Mouse (Mus musculus): ENCODE measurements at regions not wholly inside any gene's neighbourhood (a gene's known extent, or its start where the extent isn't known, plus 50 kb on each side); places are given as distances from the start of the nearest gene placed in this dataset.

DNA sequence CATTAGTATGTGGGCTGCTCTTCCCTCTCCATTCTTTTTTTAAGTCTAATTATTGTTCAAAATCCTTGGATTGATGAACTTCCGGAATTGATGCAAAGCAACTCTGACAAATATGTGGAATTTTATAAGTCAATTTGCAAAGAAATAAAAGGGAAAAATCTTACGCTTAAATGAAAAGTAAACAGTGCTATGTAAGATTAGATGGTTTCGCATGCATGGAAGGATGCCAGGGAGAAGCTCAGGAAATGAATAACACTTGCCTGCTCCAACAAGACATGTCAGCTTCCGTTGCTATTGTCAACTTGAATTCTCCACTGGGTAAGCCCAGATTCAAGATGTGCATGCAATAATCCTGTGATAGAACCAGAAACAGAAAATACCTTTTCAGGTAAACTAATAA lies 357.2 kb upstream of the Actbl2 start:
- no peak for DNase-seq (ENCODE audit: low spot score)

DNA sequence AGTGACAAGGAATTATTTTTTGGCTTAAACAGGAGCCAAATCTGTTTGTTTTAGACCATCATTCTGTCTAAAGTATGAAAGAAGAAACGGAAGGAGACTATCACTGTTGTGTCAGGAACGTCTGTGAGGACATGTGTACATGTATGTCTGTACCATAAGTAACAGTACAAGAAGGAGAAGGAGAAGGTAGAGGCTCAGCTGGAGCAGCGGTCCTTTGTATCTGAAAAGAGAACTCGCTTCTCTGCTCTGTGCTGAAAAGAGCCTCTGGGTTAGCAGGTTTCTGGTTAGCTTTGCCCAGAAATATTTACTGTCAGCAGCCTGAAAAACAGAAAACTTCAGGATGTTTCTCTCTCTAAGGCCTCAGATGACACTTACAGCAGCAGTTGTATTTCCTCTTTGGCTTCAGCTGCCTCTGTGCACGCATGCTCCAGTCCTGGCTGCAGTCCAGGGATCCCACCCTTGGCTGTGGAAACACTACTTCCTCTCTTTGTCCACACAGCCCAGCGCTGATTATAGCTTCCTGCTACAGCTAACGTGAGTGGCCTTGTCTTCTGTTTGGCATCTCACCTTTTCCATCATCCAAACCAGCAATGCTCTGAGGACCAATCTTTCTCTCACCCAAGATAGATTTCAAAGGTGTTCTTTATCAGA lies 351.7 kb upstream of the Actbl2 start:
- DNase-seq (ENCODE audit: low spot score) = peak; percentile 67

DNA sequence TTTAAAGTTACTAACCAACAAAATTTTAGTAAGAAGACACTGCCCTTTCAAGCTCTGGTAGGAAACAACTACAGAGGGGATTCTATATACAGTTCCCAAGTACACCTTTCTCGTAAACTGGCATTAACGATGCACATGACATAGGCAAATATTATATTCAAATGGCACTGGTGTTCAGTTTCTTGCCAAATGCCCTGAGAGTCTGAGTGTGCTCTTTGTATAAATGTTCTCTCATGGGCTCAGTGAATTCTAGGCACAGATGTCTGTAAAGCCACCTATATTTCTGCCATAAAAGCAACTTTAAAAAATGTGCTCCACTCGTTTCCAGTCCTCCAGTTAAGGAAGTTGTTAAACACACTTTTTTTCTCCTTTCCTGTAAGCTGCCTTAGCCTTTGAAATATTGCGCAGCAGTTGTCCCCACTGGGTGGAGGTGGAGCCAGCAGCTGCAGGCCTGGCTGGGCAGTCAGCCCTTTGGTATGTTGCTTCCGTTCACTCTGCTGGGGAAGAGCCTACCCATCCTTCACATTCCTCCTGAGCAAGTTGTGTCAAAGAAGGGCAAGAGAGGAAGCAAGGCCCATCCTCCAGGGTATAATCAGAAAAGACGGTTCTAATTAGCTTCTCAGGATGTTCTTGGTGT lies 347.4 kb upstream of the Actbl2 start:
- DNase-seq (ENCODE audit: low spot score) = no peak

DNA sequence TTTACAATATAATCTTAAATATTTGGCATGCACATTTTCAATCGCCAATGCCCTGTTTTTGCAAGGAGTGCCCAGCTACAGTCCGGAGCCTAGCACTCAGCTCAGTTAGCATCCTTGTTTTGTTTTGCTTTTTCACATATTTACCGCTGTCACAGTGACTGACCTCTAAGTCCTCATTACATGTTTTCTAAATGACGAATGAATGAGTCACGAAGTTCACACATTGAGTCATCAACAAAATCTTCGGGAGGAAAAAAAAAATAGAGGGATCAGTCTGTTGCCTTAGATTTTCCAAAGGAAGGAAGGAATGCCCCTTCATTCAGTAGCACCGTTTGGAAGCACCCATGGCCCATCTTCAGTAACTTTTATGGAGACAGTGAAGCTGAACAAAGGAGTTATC lies 342.9 kb upstream of the Actbl2 start:
- no peak for DNase-seq (ENCODE audit: low spot score)

DNA sequence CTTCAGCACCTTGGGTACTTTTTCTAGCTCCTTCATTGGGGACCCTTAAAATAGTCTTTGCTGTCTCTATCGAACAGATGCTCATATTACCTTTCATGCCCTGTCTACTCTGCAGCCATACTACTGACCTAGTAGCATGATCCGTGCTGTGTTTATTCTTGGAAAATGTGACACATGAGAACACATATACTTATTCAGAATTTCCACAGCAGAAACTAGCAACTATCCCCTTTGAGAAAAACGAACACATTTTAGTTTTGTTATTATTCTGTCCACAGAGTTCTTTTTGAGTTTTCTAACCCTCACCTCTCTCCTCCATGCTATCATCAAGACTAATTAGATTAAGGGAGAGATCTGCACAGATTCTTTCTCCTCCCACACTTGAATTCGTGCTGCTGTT lies 341.6 kb upstream of the Actbl2 start:
- no peak for DNase-seq (ENCODE audit: low spot score)

DNA sequence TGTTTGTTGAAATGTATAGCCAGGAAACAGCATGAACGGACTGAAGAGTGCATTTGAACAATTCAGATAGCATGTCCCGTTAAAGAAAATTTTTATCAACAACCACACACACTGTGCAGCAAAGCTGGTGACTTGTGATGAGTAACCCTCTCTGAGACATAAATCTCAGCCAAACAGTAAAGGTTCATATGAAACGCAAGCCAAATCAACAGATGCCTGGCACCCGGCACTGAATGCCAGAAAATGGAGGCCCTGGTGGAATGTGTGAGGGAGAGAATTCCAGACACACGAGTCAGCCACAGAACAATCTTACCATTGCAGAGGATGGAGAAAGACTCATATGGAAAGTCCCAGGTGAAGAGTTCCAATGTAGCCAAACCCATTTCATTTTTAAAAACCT lies 341.1 kb upstream of the Actbl2 start:
- no peak for DNase-seq (ENCODE audit: low spot score)

GRCm38 (mm10) chr13:110915161-110915560 lies 339.7 kb upstream of the Actbl2 start:
- no peak for DNase-seq (ENCODE audit: low spot score)

- no peak for DNase-seq (ENCODE audit: low spot score)
Measured at GRCm38 (mm10) chr13:110923936-110924335, 330.9 kb upstream of the Actbl2 start.

- no peak for DNase-seq (ENCODE audit: low spot score)
Measured at GRCm38 (mm10) chr13:110924897-110925296, 329.9 kb upstream of the Actbl2 start.

GRCm38 (mm10) chr13:110928143-110928542 lies 326.7 kb upstream of the Actbl2 start:
- DNase-seq (ENCODE audit: low spot score) = no peak

DNA sequence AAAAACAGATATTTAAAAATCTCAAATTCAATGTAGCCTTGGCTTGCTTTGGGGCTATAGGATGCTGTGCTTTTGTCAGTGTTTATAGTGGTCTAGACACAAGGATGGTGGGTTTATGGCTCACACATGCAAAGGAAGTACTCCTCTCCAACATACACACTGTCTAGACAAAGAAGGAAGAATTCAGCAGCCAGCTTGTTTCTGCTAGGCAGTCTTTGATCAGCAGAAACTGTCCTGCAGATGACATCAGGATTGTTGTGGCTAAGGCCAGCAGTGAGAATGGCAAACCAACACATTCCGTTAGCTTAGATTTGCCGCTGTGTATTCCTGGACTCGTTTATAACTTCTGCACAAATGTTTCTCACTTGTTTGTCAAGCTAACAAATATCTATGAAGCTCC lies 325.9 kb upstream of the Actbl2 start:
- no peak for DNase-seq (ENCODE audit: low spot score)

GRCm38 (mm10) chr13:110929579-110929978 lies 325.2 kb upstream of the Actbl2 start:
- no peak for DNase-seq (ENCODE audit: low spot score)

DNA sequence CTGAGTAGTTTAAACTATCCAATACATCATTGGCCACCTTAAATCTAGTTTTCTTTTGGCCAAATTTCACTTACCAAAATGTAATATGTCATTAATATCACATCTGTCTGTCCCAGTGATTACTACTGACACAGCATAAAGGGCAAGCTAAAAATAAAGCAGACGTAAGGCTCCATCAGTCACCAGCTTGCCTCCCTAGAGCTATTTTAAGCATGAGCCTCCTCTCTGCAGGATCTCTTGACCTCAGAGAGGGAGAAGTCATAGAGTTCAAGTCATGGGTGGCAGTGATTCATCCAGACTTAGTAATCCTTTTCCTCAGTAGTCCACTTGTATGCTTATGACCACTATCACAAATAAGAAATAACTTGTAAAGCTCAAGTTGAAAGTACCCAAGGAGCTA lies 313.2 kb upstream of the Actbl2 start:
- DNase-seq (ENCODE audit: low spot score) = no peak

GRCm38 (mm10) chr13:110942986-110943644 lies 311.7 kb upstream of the Actbl2 start:
- no peak for DNase-seq (ENCODE audit: low spot score)

GRCm38 (mm10) chr13:110944061-110944460 lies 310.8 kb upstream of the Actbl2 start:
- DNase-seq (ENCODE audit: low spot score) = no peak

DNA sequence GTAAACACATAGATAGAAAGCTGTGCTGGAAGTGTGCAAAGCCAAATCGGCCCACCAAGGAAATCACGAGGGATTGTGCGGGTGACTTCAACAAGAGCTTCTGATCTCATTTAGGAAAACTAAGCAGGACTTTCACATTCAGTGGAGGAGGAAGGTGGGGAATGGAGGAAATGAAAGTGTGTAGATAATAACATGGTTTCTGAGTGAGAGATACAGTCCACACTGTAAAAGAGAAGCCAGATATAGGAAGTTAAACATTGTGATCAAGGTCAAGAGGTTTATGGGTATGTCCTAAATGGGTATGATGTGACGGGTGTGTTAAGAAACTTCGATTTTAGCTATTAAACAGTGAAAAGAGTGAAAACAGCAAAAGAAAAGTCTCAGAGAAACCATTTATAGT lies 310.1 kb upstream of the Actbl2 start:
- DNase-seq (ENCODE audit: low spot score) = no peak

- no peak for DNase-seq (ENCODE audit: low spot score)
Measured at GRCm38 (mm10) chr13:110960212-110960611, 294.6 kb upstream of the Actbl2 start.

GRCm38 (mm10) chr13:110967109-110967508 lies 287.7 kb upstream of the Actbl2 start:
- peak; percentile 5 for DNase-seq (ENCODE audit: low spot score)

GRCm38 (mm10) chr13:110967626-110968506 lies 286.9 kb upstream of the Actbl2 start:
- DNase-seq (ENCODE audit: low spot score) = peak; percentile 51

GRCm38 (mm10) chr13:110968507-110968905 lies 286.3 kb upstream of the Actbl2 start:
- DNase-seq (ENCODE audit: low spot score) = peak; percentile 2

DNA sequence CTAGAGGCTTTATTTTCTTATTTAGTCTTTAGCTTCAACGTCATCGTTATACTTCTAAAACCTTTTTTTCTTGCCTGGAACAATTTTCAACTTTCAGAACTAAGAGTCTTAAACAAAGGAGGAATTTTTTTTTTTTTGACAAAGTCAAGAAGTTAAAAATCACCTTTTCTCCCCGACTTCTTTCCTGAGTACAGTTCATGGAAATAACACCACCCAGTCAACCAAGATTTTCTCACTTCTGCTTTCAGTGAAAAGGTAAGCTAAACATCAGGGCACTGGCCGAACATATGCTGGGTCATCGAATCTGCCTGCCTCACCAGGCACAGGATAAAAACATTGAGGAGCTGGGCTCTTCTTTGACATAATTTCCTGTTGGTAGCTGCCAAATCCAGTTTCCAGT lies 277.4 kb upstream of the Actbl2 start:
- no peak for DNase-seq (ENCODE audit: low spot score)

- DNase-seq (ENCODE audit: low spot score) = no peak
Measured at GRCm38 (mm10) chr13:110978022-110978421, 276.8 kb upstream of the Actbl2 start.

DNA sequence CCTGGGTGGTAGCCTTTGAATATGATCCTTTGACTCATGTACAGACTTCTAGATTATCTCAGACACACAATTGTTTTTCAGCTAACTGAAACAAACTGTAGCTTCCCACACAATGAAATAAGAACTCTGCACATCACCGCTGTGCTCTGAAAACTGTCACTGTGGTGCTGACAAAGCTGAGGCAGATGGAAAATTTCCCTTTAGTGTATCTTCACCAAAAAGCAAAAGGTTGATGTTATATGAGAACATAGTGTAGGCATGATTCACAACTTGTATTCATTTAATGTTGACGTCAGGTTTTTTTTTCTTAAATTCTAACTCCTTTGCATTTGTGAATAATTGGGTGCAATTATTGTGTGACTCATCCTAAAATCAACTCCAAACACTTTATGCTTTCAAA lies 264.1 kb upstream of the Actbl2 start:
- DNase-seq (ENCODE audit: low spot score) = no peak

Measured in ovary, postnatal 14 days (tissue).